Mouse (Mus musculus) CH12.LX (cell line): ENCODE measurements around the gene Xpa. TPM values are rescaled to one million over a fixed set of nuclear protein-coding genes. Genes with fewer than 3 reads are reported as not detected.

Experiments used
- DNase-seq: peaks from one replicate; pipeline ENCODE4 v3.0.0-alpha.2; 2013; ENCODE audit errors: extremely low read depth
- H3K27ac ChIP-seq: 2 replicates; pipeline ENCODE4 v1.5.1; 2012; ENCODE audit warnings: low read depth, mild to moderate bottlenecking, control low read depth, moderate library complexity; ENCODE audit not compliant: insufficient read depth
- H3K27me3 ChIP-seq: replicated peaks from 2 replicates; pipeline ENCODE3; 2012; ENCODE audit warnings: inconsistent platforms
- H3K36me3 ChIP-seq, 2 experiments: replicated peaks in 1 of 2; 2 replicates each; pipeline versions ENCODE3 to v1.6.1; 2012; ENCODE audit warnings: inconsistent platforms in 1 of 2, low read length in 1 of 2, mild to moderate bottlenecking in 1 of 2, mixed read lengths in 1 of 2, moderate library complexity in 1 of 2; ENCODE audit not compliant: control insufficient read depth in 1 of 2, insufficient read depth in 1 of 2
- H3K4me1 ChIP-seq, 2 experiments: 2 replicates each; pipeline ENCODE4 v1.6.1; 2012; ENCODE audit warnings: inconsistent platforms in 1 of 2, moderate library complexity in 1 of 2; ENCODE audit not compliant: insufficient read depth in 2 of 2, control insufficient read depth in 1 of 2
- H3K4me2 ChIP-seq: 2 replicates; pipeline ENCODE4 v1.6.1; 2012; ENCODE audit warnings: low read depth, mild to moderate bottlenecking, control low read depth; ENCODE audit not compliant: poor library complexity, insufficient read depth, severe bottlenecking
- H3K4me3 ChIP-seq, 3 experiments: fragments of 150-350 bp in 1 of 3; sonication (generic) in 1 of 3; replicated peaks in 1 of 3; 2 replicates each; pipeline versions ENCODE3 to v1.5.1; 2011 to 2012; ENCODE audit warnings: low read depth in 2 of 3, low read length in 2 of 3, mild to moderate bottlenecking in 2 of 3, moderate library complexity in 2 of 3, control low read depth in 1 of 3, improper control_type of control experiment in 1 of 3, inconsistent platforms in 1 of 3, mixed read lengths in 1 of 3; ENCODE audit not compliant: poor library complexity in 1 of 3
- H3K79me2 ChIP-seq: replicated peaks from 2 replicates; pipeline ENCODE4 v1.6.1; 2012; ENCODE audit warnings: mild to moderate bottlenecking, moderate library complexity; ENCODE audit not compliant: control insufficient read depth, poor library complexity, insufficient read depth, severe bottlenecking; ENCODE audit errors: extremely low read depth
- H3K9ac ChIP-seq: 2 replicates; pipeline ENCODE4 v1.6.1; 2012; ENCODE audit warnings: low read depth, mild to moderate bottlenecking, control low read depth, moderate library complexity; ENCODE audit not compliant: insufficient read depth
- H3K9me3 ChIP-seq: replicated peaks from 2 replicates; pipeline ENCODE3; 2012; ENCODE audit warnings: low read length, inconsistent platforms, mixed read lengths
- BHLHE40 ChIP-seq: IDR thresholded peaks from 2 replicates; pipeline ENCODE4 v1.6.1; 2011; ENCODE audit warnings: mild to moderate bottlenecking, low read depth, low read length, improper control_type of control experiment
- CHD1 ChIP-seq: IDR thresholded peaks from 2 replicates; pipeline ENCODE4 v1.6.1; 2012; ENCODE audit warnings: low read depth, low read length, improper control_type of control experiment, inconsistent platforms
- CHD2 ChIP-seq: IDR thresholded peaks from 2 replicates; pipeline ENCODE4 v1.6.1; 2011; ENCODE audit warnings: low read length, improper control_type of control experiment
- CTCF ChIP-seq, 2 experiments: IDR thresholded peaks in 1 of 2; conservative IDR thresholded peaks in 1 of 2; 2 replicates each; pipeline ENCODE4 v1.5.1; 2011 to 2012; ENCODE audit warnings: low read depth in 2 of 2, low read length in 2 of 2, improper control_type of control experiment in 1 of 2, inconsistent platforms in 1 of 2, mild to moderate bottlenecking in 1 of 2, moderate library complexity in 1 of 2
- E2F4 ChIP-seq: IDR thresholded peaks from 2 replicates; pipeline ENCODE4 v1.6.1; 2011; ENCODE audit warnings: low read depth, low read length, improper control_type of control experiment; ENCODE audit not compliant: insufficient replicate concordance
- ELF1 ChIP-seq: IDR thresholded peaks from 2 replicates; pipeline ENCODE4 v1.6.1; 2014; ENCODE audit warnings: low read depth, mild to moderate bottlenecking, inconsistent platforms, low read length, improper control_type of control experiment
- GABPA ChIP-seq: IDR thresholded peaks from 2 replicates; pipeline ENCODE4 v1.6.1; 2012; ENCODE audit warnings: low read depth, low read length, improper control_type of control experiment, inconsistent platforms; ENCODE audit not compliant: insufficient replicate concordance
- JUN ChIP-seq: IDR thresholded peaks from 2 replicates; pipeline ENCODE4 v1.6.1; 2011; ENCODE audit warnings: low read depth, mild to moderate bottlenecking, low read length, improper control_type of control experiment, moderate library complexity; ENCODE audit not compliant: insufficient read depth
- KAT2A ChIP-seq: IDR thresholded peaks from 2 replicates; pipeline ENCODE4 v1.6.1; 2012; ENCODE audit warnings: low read length, improper control_type of control experiment, inconsistent platforms; ENCODE audit not compliant: insufficient replicate concordance
- MAX ChIP-seq: IDR thresholded peaks from 2 replicates; pipeline ENCODE4 v1.6.1; 2011; ENCODE audit warnings: low read length, improper control_type of control experiment
- MAZ ChIP-seq: IDR thresholded peaks from 2 replicates; pipeline ENCODE4 v1.6.1; 2012; ENCODE audit warnings: low read depth, mild to moderate bottlenecking, inconsistent platforms, low read length, improper control_type of control experiment, moderate library complexity
- MEF2A ChIP-seq: IDR thresholded peaks from 2 replicates; pipeline ENCODE4 v1.6.1; 2014; ENCODE audit warnings: low read depth, mild to moderate bottlenecking, inconsistent platforms, low read length, improper control_type of control experiment, borderline replicate concordance
- MXI1 ChIP-seq: IDR thresholded peaks from 2 replicates; pipeline ENCODE4 v1.6.1; 2011; ENCODE audit warnings: mild to moderate bottlenecking, low read depth, low read length, improper control_type of control experiment
- MYC ChIP-seq: IDR thresholded peaks from 2 replicates; pipeline ENCODE4 v1.6.1; 2011; ENCODE audit warnings: low read depth, mild to moderate bottlenecking, improper control_type of control experiment, low read length
- NRF1 ChIP-seq: IDR thresholded peaks from 2 replicates; pipeline ENCODE4 v1.6.1; 2014; ENCODE audit warnings: low read depth, mild to moderate bottlenecking, inconsistent platforms, low read length, improper control_type of control experiment, moderate library complexity
- PAX5 ChIP-seq: IDR thresholded peaks from 2 replicates; pipeline ENCODE4 v1.6.1; 2012; ENCODE audit warnings: low read length, inconsistent platforms, mixed read lengths
- POLR2A ChIP-seq: IDR thresholded peaks from 2 replicates; pipeline ENCODE4 v1.6.1; 2011; ENCODE audit warnings: low read depth, mild to moderate bottlenecking, improper control_type of control experiment, low read length
- RAD21 ChIP-seq: IDR thresholded peaks from 2 replicates; pipeline ENCODE4 v1.6.1; 2011; ENCODE audit warnings: low read depth, mild to moderate bottlenecking, low read length, improper control_type of control experiment, moderate library complexity
- RCOR1 ChIP-seq: conservative IDR thresholded peaks from 2 replicates; pipeline ENCODE4 v1.6.1; 2012; ENCODE audit warnings: low read depth, mild to moderate bottlenecking, inconsistent platforms, low read length, improper control_type of control experiment
- SIN3A ChIP-seq: IDR thresholded peaks from 2 replicates; pipeline ENCODE4 v1.6.1; 2012; ENCODE audit warnings: low read length, improper control_type of control experiment, inconsistent platforms
- SMC3 ChIP-seq: IDR thresholded peaks from 2 replicates; pipeline ENCODE4 v1.6.1; 2011; ENCODE audit warnings: low read depth, low read length, improper control_type of control experiment
- TBP ChIP-seq: conservative IDR thresholded peaks from 2 replicates; pipeline ENCODE4 v1.6.1; 2011; ENCODE audit warnings: low read depth, low read length, improper control_type of control experiment
- UBTF ChIP-seq: IDR thresholded peaks from 2 replicates; pipeline ENCODE4 v1.6.1; 2012; ENCODE audit warnings: low read depth, mild to moderate bottlenecking, inconsistent platforms, low read length, improper control_type of control experiment, moderate library complexity
- USF2 ChIP-seq: conservative IDR thresholded peaks from 2 replicates; pipeline ENCODE4 v1.6.1; 2011; ENCODE audit warnings: low read depth, low read length, improper control_type of control experiment
- ZC3H11A ChIP-seq: IDR thresholded peaks from 2 replicates; pipeline ENCODE4 v1.6.1; 2012; ENCODE audit warnings: low read depth, mild to moderate bottlenecking, inconsistent platforms, low read length, improper control_type of control experiment
- ZKSCAN1 ChIP-seq: IDR thresholded peaks from 2 replicates; pipeline ENCODE4 v1.6.1; 2012; ENCODE audit warnings: low read depth, inconsistent platforms, low read length, improper control_type of control experiment, borderline replicate concordance
- ZMIZ1 ChIP-seq: IDR thresholded peaks from 2 replicates; pipeline ENCODE4 v1.6.1; 2012; ENCODE audit warnings: low read depth, mild to moderate bottlenecking, inconsistent platforms, low read length, improper control_type of control experiment
- ZNF384 ChIP-seq: IDR thresholded peaks from 2 replicates; pipeline ENCODE4 v1.6.1; 2012; ENCODE audit warnings: low read depth, low read length, improper control_type of control experiment, inconsistent platforms
- dilution Hi-C: fragments of 300-500 bp; cut with MboI; formaldehyde crosslinking; loops from 2 replicates; pipeline ENCODE4 v1.14.3; 2020; ENCODE audit warnings: low sequenced_read_pairs; ENCODE audit not compliant: extremely low pct_unique_long_range_greater_than_20kb, extremely low pct_ligation_motif_present
- in situ Hi-C: fragments of 300-500 bp; cut with MboI; formaldehyde crosslinking; loops from 3 replicates; pipeline ENCODE4 v1.14.3; 2019; ENCODE audit warnings: low sequenced_read_pairs, low pct_ligation_motif_present, low pct_unique_long_range_greater_than_20kb, mixed read lengths
- polyA plus RNA-seq: library from polyadenylated mRNA; unstranded; fragments of >175 nt; gene quantifications from 2 replicates; pipeline ENCODE4 v1.2.1, GENCODE M21; 2012; ENCODE audit warnings: low read depth; ENCODE audit not compliant: insufficient read length
- total RNA-seq, 2 experiments: library from RNA; depleted of rRNA; stranded (reverse); fragments of 300-350 nt in 1 of 2; fragments of >200 nt in 1 of 2; gene quantifications; 2 replicates each; pipeline ENCODE4 v1.2.3; 2012 to 2014

Xpa gene
- total and polyA plus RNA-seq, 3 experiments = 11.2 to 28.8 (median 13.8) TPM

DNA sequence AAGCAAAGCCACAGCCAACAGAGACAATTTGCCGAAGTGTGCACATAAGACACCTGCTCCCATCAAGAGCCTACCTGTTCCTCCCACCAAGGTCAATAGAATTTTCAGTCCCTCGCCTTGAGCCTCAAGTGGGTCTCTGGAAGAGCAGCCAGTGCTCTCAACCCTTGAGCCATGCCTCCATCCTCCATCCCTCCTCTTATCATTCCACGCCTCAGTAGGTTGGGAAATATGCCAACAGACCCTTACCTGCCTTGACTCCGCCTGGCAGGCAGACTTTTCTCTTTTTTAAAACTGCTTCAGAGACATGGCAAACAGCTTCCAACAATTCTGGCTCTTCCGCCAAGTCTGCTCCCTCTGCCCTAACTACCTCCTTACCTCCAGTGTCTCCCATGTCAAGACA lies 38.6 kb upstream of the Xpa start:
- Histone ChIP-seq H3K36me3 (no peaks in the 10 kb centered on the region), H3K79me2 (no peaks in the 10 kb centered on the region), H3K4me1 (no peaks in the 10 kb centered on the region), H3K4me3 (no peak overlapping the region), H3K9ac (no peak overlapping the region), H3K4me2 (no peak overlapping the region), H3K9me3 (peaks cover 9% of the 10 kb centered on the region), H3K27me3 (peaks cover 8% of the 10 kb centered on the region), H3K27ac (no peak overlapping the region)
- in situ Hi-C loops = no loop called here
- dilution Hi-C loops = no loop called here
- no peak for TF ChIP-seq CHD1
- no peak for TF ChIP-seq POLR2A
- TF ChIP-seq E2F4 = no peak
- TF ChIP-seq MXI1 = no peak
- TF ChIP-seq USF2 = no peak
- TF ChIP-seq NRF1 = no peak
- no peak for TF ChIP-seq CHD2
- TF ChIP-seq TBP = no peak
- TF ChIP-seq KAT2A = no peak
- TF ChIP-seq ZKSCAN1 = no peak
- TF ChIP-seq UBTF = no peak
- TF ChIP-seq RAD21 = no peak
- TF ChIP-seq MAX = no peak
- TF ChIP-seq ZC3H11A = no peak
- no peak for TF ChIP-seq MEF2A
- no peak for TF ChIP-seq ZNF384
- TF ChIP-seq CTCF (conservative IDR thresholded peaks at IDR 0.05 in 1 of 2, IDR thresholded peaks at IDR 0.05 in 1 of 2; ENCODE audit: low read depth in 2 of 2, low read length in 2 of 2) = no peak
- no peak for TF ChIP-seq ELF1
- TF ChIP-seq BHLHE40 = no peak
- no peak for TF ChIP-seq MYC
- DNase-seq = no peak

DNA sequence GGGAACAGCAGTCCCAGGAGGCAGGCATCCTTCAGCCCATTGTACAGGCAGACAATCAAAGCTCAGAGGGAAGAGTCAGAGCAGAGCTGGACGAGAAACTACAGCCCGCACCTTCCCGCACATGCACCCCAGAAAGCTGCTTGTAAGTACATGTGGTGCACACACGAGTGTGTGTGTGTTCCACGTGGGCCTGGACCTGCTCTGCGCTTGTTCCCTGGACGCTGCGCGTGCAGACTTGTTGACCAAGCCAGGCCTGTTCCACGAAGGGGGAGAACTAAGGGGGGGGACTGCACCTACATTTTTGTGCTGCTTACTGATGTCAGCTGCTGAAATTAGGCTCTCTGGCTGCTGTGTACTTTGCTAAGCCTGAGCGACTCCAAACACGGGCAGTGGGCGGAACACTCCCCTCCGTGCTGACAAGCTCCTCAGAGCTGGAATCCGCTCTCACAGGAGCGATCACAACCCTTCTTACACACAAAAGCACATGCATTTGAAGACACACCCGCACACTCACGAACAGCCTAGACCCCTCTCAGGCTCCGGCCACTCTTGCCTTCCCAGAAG lies 30.9 kb upstream of the Xpa start:
- H3K27me3 ChIP-seq = peaks cover 4% of the 10 kb centered on the region
- no peaks in the 10 kb centered on the region for H3K9me3 ChIP-seq
- H3K4me2 ChIP-seq = no peak overlapping the region
- no peak overlapping the region for H3K4me3 ChIP-seq
- in situ Hi-C loops (no loop called here), dilution Hi-C loops (no loop called here)
- DNase-seq = no peak
- no peaks in the 10 kb centered on the region for H3K36me3 ChIP-seq
- H3K4me1 ChIP-seq = no peaks in the 10 kb centered on the region
- no peaks in the 10 kb centered on the region for H3K79me2 ChIP-seq
- H3K9ac ChIP-seq = no peak overlapping the region
- TF ChIP-seq RCOR1 (no peak), CHD2 (no peak), MAZ (no peak), SIN3A (no peak), SMC3 (no peak), UBTF (no peak), PAX5 (no peak), GABPA (no peak), MXI1 (no peak), ZMIZ1 (no peak), ELF1 (no peak), ZC3H11A (no peak), JUN (no peak), MEF2A (no peak)
- TF ChIP-seq, all 38 proteins: peak for 0
- no peak overlapping the region for H3K27ac ChIP-seq
